ENCODE assay signal across 17 mouse cellular contexts in genomic region chr15:11952159-11952558, GRCm38 (mm10). TPM values are rescaled to one million over a fixed set of nuclear protein-coding genes. Genes with fewer than 3 reads are reported as not detected.
"Had no signal": no experiment of that assay in that cellular context is flagged by ENCODE, and none has a peak within 500 bp of the region (broad histone marks: within the 10 kb centered on the region; RNA-seq: fewer than 3 reads in every experiment).

No protein-coding gene starts in this region.

- H3K4me3 ChIP-seq: megakaryocyte, embryonic 14.5 days; midbrain, embryonic 13.5 days; midbrain, embryonic 15.5 days; neural tube, embryonic 12.5 days; stomach, embryonic 15.5 days had no signal

- H3K4me1 ChIP-seq: megakaryocyte, embryonic 14.5 days; midbrain, embryonic 13.5 days; midbrain, embryonic 15.5 days; neural tube, embryonic 12.5 days; stomach, embryonic 15.5 days had no signal

- H3K9ac ChIP-seq: lung, embryonic 14.5 days; midbrain, embryonic 13.5 days; midbrain, embryonic 15.5 days; neural tube, embryonic 12.5 days; stomach, embryonic 15.5 days had no signal

- ATAC-seq: midbrain, embryonic 13.5 days; midbrain, embryonic 15.5 days had no signal

- H3K27me3 ChIP-seq: midbrain, embryonic 13.5 days; midbrain, embryonic 15.5 days; neural tube, embryonic 12.5 days; stomach, embryonic 15.5 days had no signal

- H3K4me2 ChIP-seq: lung, embryonic 14.5 days; midbrain, embryonic 11.5 days; midbrain, embryonic 13.5 days; midbrain, embryonic 15.5 days; neural tube, embryonic 12.5 days; stomach, embryonic 15.5 days had no signal

- H3K9me3 ChIP-seq: megakaryocyte, embryonic 14.5 days; midbrain, embryonic 13.5 days; midbrain, embryonic 15.5 days; neural tube, embryonic 12.5 days; stomach, embryonic 15.5 days had no signal

- H3K36me3 ChIP-seq: midbrain, embryonic 13.5 days; midbrain, embryonic 15.5 days; neural tube, embryonic 12.5 days; stomach, embryonic 15.5 days had no signal

- H3K27ac ChIP-seq: macrophage; midbrain, embryonic 13.5 days; midbrain, embryonic 15.5 days; neural tube, embryonic 12.5 days; stomach, embryonic 15.5 days; stomach, postnatal 0 days had no signal

- DNase-seq: lung, adult 18-20 months; lung, embryonic 14.5 days; lung, postnatal 14 days; lung, postnatal 36 days; right cerebral cortex, postnatal 14 days; thymus, adult 2 months; thymus, postnatal 25 days had no signal

RNA-seq across cellular contexts. Expression of gene Npr3, which starts 45.1 kb away (rescaled TPM):
- total RNA-seq: megakaryocyte progenitor cell, adult 5-6 weeks; monocyte, adult 5-6 weeks had no signal
- polyA plus RNA-seq: macrophage had no signal
